Mouse (Mus musculus) lung, embryonic 16.5 days (tissue): ENCODE measurements around the gene Aldh3b1. TPM values are rescaled to one million over a fixed set of nuclear protein-coding genes. Genes with fewer than 3 reads are reported as not detected.
A peak's percentile ranks its signal among the peaks of the same experiment; 100 is the strongest.

Experiments used
- ATAC-seq: fragments of 200-750 bp; cut with Nextera tagmentation; 2 replicates; pipeline ENCODE4 v1.8.0; 2017; ENCODE audit warnings: low read depth, mild to moderate bottlenecking, moderate library complexity
- H3K27ac ChIP-seq: fragments of 300-500 bp; sonication (generic); 2 replicates; pipeline ENCODE4 v1.5.1; 2014; ENCODE audit warnings: mild to moderate bottlenecking, control low read depth, low read length
- H3K27me3 ChIP-seq: fragments of 300-500 bp; sonication (generic); 2 replicates; pipeline ENCODE4 v1.6.1; 2014; ENCODE audit warnings: low read depth, low read length, mixed read lengths; ENCODE audit not compliant: control insufficient read depth, insufficient read depth
- H3K36me3 ChIP-seq: fragments of 300-500 bp; sonication (generic); 2 replicates; pipeline ENCODE4 v1.6.1; 2014; ENCODE audit warnings: low read length; ENCODE audit not compliant: control insufficient read depth, insufficient read depth
- H3K4me1 ChIP-seq: fragments of 300-500 bp; sonication (generic); replicated peaks from 2 replicates; pipeline ENCODE4 v1.6.1; 2014; ENCODE audit warnings: low read length, mixed read lengths; ENCODE audit not compliant: control insufficient read depth, insufficient read depth
- H3K4me2 ChIP-seq: fragments of 300-500 bp; sonication (generic); 2 replicates; pipeline ENCODE4 v1.6.1; 2014; ENCODE audit warnings: low read depth, low read length, control low read depth
- H3K4me3 ChIP-seq: fragments of 300-500 bp; sonication (generic); 2 replicates; pipeline ENCODE4 v1.5.1; 2014; ENCODE audit warnings: mild to moderate bottlenecking, low read length, control low read depth
- H3K9ac ChIP-seq: fragments of 300-500 bp; sonication (generic); 2 replicates; pipeline ENCODE4 v1.6.1; 2014; ENCODE audit warnings: low read length, control low read depth
- H3K9me3 ChIP-seq: fragments of 300-500 bp; sonication (generic); 2 replicates; pipeline ENCODE4 v1.6.1; 2016; ENCODE audit warnings: low read length; ENCODE audit not compliant: control insufficient read depth
- WGBS: fragments of 180-500 bp; shearing (Covaris S2); extraction: QIAGEN DNeasy Blood & Tissue Kit; methylation state at CpG from one replicate; pipeline ENCODE4 v1.1.7; 2014; 5-methylcytosine and 5-hydroxymethylcytosine counted together
- polyA plus RNA-seq: library from polyadenylated mRNA; unstranded; fragments of >200 nt; fragmentation: Nextera tagmentation; extraction: Ambion mirVana; gene quantifications from 2 replicates; pipeline ENCODE4 v1.2.1, GENCODE M21; 2015

The Aldh3b1 gene
- polyA plus RNA-seq, 1 experiment from 2014 or later, result 5.9 TPM

DNA sequence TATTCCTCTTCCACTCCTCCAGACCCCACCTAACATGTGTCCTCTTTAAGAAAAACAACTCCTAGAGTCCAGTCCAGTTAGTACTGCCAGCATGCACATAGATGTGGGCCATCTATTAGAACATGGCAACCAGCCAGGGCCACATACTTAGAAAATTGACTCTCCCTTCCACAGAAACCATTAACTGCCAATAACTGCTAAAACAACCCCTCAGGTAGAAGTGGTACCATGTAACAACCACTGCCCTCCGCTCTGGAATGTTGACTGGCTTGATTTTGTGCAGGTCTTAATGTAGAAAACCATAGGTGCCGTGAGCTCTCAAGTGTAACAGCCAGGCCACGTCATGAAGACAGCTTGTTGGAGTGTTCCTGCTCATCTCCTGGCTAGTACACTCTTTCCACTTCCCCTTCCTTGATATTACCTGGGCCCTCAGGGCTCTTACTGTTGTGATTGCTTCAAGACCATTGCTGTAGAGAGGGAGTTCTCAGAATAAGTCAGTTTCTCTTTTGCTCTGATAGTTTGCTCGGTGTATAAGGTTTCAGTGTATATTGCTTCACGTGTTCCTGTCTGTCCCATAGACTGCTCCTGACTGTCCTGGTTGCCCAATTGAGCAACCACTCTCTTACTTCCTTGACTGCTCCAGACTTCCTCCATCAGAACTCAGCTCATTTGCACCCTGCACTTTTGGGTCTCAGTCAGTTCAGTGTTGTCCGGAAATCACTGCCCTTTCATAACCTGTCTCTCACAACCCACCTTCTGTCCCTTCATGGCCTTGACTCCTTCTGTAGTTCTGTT, 49.4 kb downstream of the Aldh3b1 start:
- Histone ChIP-seq H3K4me2 (0 out of 2 replicates have a peak overlapping the region, but pooled peaks have one; percentile 13), H3K4me3 (no peak overlapping the region), H3K9me3 (no peaks in the 10 kb centered on the region), H3K4me1 (peaks cover 36% of the 10 kb centered on the region), H3K27ac (peak overlapping the region; percentile 81), H3K27me3 (no peaks in the 10 kb centered on the region), H3K9ac (no peak overlapping the region), H3K36me3 (no peaks in the 10 kb centered on the region)
- 61% methylated on average over 6 of the region's 6 CpGs for WGBS
- peak; percentile 72 for ATAC-seq

DNA sequence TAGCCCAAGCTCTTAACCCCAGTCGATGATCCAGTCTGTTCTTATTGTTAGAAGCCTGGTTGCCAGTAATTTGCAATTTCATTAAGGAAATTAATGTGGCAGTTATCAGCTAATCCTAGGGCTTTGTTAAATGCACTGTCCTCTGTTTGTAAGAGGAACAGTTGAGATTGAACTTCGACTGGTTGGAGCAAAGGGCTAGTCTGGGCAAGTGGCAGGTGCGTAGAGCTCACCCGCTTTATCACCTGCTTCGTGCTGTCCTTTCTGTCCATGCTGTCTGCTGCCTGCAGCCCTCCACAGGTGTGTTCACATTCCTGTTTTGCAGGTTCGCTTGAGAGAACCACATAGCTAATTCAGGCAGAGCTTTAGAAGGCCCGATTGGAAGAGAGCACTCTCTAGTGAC, 54.6 kb downstream of the Aldh3b1 start:
- no peak for ATAC-seq
- no peak overlapping the region for H3K4me3 ChIP-seq
- H3K27ac ChIP-seq, result no peak overlapping the region

DNA sequence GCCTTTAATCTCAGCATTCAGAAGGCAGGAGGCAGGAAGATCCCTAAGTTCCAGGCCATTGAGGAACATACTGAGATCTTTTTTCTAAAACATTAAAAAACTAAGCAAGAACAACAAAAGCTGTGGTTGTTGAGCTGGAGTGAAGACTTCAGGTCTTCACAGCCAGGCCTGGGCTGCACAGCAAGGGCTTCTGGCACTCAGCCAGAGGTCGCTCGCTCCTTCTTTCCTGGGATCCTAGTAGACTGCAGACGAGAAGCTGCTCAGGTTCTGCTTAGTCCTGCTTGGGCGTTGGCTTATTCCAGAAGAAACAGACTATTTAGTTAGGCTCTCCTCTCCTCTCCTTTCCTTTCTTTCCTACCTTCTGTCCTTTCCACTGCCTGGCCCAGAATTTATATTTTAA, 57.2 kb downstream of the Aldh3b1 start:
- peaks cover 4% of the 10 kb centered on the region for H3K4me1 ChIP-seq
- H3K27ac ChIP-seq, result no peak overlapping the region
- H3K9me3 ChIP-seq, result no peaks in the 10 kb centered on the region
- WGBS, result 54% methylated on average over 4 of the region's 4 CpGs
- no peaks in the 10 kb centered on the region for H3K27me3 ChIP-seq
- ATAC-seq, result no peak; the same call in 1 of the 2 replicates
- no peak overlapping the region for H3K4me2 ChIP-seq
- H3K36me3 ChIP-seq, result no peaks in the 10 kb centered on the region
- no peak overlapping the region for H3K9ac ChIP-seq
- no peak overlapping the region for H3K4me3 ChIP-seq

More for the DNA sequence above, 54.6 kb downstream of the Aldh3b1 start:
- Histone ChIP-seq H3K36me3 (no peaks in the 10 kb centered on the region), H3K27me3 (no peaks in the 10 kb centered on the region), H3K4me1 (peaks cover 9% of the 10 kb centered on the region), H3K9ac (no peak overlapping the region), H3K9me3 (no peaks in the 10 kb centered on the region), H3K4me2 (no peak overlapping the region)
- 67% methylated on average over 7 of the region's 7 CpGs for WGBS

DNA sequence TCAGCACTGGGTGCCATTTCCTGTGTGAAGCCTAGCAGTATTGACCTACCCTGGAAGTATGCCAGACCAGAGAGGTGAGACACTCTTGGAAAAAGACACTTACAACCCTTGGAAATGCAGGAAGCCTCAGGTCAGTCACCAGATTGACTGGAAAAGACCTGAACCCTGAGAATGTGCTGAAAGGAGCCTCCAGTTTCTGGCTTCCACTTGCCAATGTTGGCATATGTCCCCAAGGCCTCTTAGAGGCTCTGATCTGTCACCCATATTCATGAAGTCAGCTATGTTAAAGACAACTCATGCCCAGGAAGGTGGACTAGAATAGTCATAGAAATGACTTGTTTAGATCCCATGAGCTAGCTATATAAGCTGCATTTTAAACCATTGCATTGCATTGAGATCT, 58.1 kb downstream of the Aldh3b1 start:
- no peaks in the 10 kb centered on the region for H3K9me3 ChIP-seq
- H3K4me3 ChIP-seq, result no peak overlapping the region
- no peak for ATAC-seq
- H3K27me3 ChIP-seq, result no peaks in the 10 kb centered on the region
- no peak overlapping the region for H3K4me2 ChIP-seq
- no peak overlapping the region for H3K9ac ChIP-seq
- H3K27ac ChIP-seq, result no peak overlapping the region
- peaks cover 4% of the 10 kb centered on the region for H3K4me1 ChIP-seq
- 0 out of 2 replicates have a peak, but pooled peaks cover 2% of the 10 kb centered on the region for H3K36me3 ChIP-seq

DNA sequence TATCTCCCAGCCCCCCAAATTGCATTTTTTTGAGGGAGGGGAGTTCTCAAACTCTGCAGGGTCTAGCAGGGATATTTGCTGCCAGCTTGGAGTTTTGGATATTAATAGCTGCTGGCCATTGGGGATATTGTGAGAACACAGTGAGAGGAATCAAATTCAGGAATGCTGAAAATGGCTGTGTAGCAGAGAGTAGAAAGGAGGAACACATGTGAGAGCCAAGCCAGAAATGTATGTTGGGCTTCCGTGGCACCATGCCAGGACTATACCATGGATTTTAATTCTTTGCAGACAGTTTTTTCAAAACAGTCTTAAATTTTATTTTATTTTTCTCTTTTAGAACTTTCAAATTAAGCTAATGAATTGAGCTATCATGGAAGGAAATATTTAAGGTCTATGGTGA, 61.3 kb downstream of the Aldh3b1 start:
- Histone ChIP-seq H3K27ac (no peak overlapping the region), H3K4me3 (no peak overlapping the region), H3K36me3 (peaks cover 13% of the 10 kb centered on the region), H3K27me3 (no peaks in the 10 kb centered on the region), H3K9ac (no peak overlapping the region), H3K4me1 (peaks cover 4% of the 10 kb centered on the region; the same call in 1 of the 2 replicates), H3K9me3 (peaks cover 2% of the 10 kb centered on the region; the same call in 1 of the 2 replicates), H3K4me2 (no peak overlapping the region)
- no peak for ATAC-seq
- WGBS, result 53% methylated on average over 1 of the region's 1 CpGs

DNA sequence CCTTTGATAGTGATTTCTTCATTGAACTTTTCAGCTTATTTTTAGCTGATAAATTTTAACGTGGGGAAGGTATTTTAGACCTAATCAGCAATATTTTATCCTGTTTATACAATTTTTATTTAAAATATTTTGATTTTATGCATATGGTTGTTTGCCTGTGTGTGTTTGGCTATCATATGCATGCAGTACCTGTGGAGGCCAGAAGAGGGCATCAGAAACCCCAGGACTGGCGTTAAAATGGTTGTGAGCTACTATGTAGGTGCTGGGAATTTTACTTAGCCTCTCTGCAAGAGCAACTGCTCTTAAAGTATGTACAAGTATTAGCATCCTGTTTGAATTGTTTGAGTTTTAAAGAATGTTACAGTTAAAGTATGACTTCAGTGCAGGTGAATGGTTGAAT, 64.6 kb downstream of the Aldh3b1 start:
- whole genome bisulfite sequencing, result 82% methylated on average over 2 of the region's 2 CpGs
- Histone ChIP-seq H3K36me3 (peaks cover 13% of the 10 kb centered on the region), H3K4me2 (no peak overlapping the region), H3K9ac (no peak overlapping the region), H3K27me3 (no peaks in the 10 kb centered on the region), H3K4me1 (no peaks in the 10 kb centered on the region; the same call in 1 of the 2 replicates), H3K4me3 (no peak overlapping the region), H3K9me3 (peaks cover 2% of the 10 kb centered on the region; the same call in 1 of the 2 replicates), H3K27ac (no peak overlapping the region)
- no peak for ATAC-seq

Other genes starting within 250 kb of the Aldh3b1 start
- 7.4 and 7.8 TPM in 2 replicates for gene Lrp5, start 243.2 kb downstream of the Aldh3b1 start, polyA plus RNA-seq
- gene 1810055G02Rik, start 221.5 kb downstream of the Aldh3b1 start, polyA plus RNA-seq, result 28.3 and 32.4 TPM in 2 replicates
- gene Kmt5b, start 162.4 kb downstream of the Aldh3b1 start, polyA plus RNA-seq, result 28.1 and 29.5 TPM in 2 replicates
- 56.8 and 60.0 TPM in 2 replicates for gene Chka, start 78.0 kb downstream of the Aldh3b1 start, polyA plus RNA-seq
- gene Tcirg1, start 22.7 kb downstream of the Aldh3b1 start, polyA plus RNA-seq, result 56.8 and 60.5 TPM in 2 replicates
- 285 and 290 TPM in 2 replicates for gene Ndufs8, start 17.0 kb downstream of the Aldh3b1 start, polyA plus RNA-seq
- 21.7 and 21.9 TPM in 2 replicates for gene Unc93b1, start 5.4 kb upstream of the Aldh3b1 start, polyA plus RNA-seq
- 0.18 and 0.24 TPM in 2 replicates for gene Aldh3b3, start 28.8 kb upstream of the Aldh3b1 start, polyA plus RNA-seq
- 1.8 and 2.0 TPM in 2 replicates for gene Aldh3b2, start 42.5 kb upstream of the Aldh3b1 start, polyA plus RNA-seq
- gene Acy3, start 56.8 kb upstream of the Aldh3b1 start, polyA plus RNA-seq, result 11.9 and 13.3 TPM in 2 replicates
- gene Tbx10, start 62.9 kb upstream of the Aldh3b1 start, polyA plus RNA-seq, result 0.11 TPM in 1 of 2 replicates, not detected in the other
- gene Nudt8, start 70.8 kb upstream of the Aldh3b1 start, polyA plus RNA-seq, result 21.8 and 22.0 TPM in 2 replicates
- gene Gm49405, start 70.8 kb upstream of the Aldh3b1 start, polyA plus RNA-seq, result 2.4 and 2.5 TPM in 2 replicates
- gene Doc2g, start 73.5 kb upstream of the Aldh3b1 start, polyA plus RNA-seq, result 3.8 and 3.9 TPM in 2 replicates
- 177 and 184 TPM in 2 replicates for gene Ndufv1, start 83.0 kb upstream of the Aldh3b1 start, polyA plus RNA-seq
- 432 and 433 TPM in 2 replicates for gene Gstp1, start 108.2 kb upstream of the Aldh3b1 start, polyA plus RNA-seq
- gene Gstp2, start 116.2 kb upstream of the Aldh3b1 start, polyA plus RNA-seq, result 3.5 and 5.0 TPM in 2 replicates
- 0.85 and 1.9 TPM in 2 replicates for gene Gstp3, start 129.8 kb upstream of the Aldh3b1 start, polyA plus RNA-seq
- gene Cabp2, start 151.8 kb upstream of the Aldh3b1 start, polyA plus RNA-seq, result not detected in 2 replicates
- 111 and 128 TPM in 2 replicates for gene Cdk2ap2, start 167.4 kb upstream of the Aldh3b1 start, polyA plus RNA-seq
- gene Pitpnm1, start 170.2 kb upstream of the Aldh3b1 start, polyA plus RNA-seq, result 12.6 and 14.4 TPM in 2 replicates
- 102 TPM in 2 replicates for gene Aip, start 196.1 kb upstream of the Aldh3b1 start, polyA plus RNA-seq
- gene Gpr152, start 210.0 kb upstream of the Aldh3b1 start, polyA plus RNA-seq, result not detected in 2 replicates
- 0.16 TPM in 1 of 2 replicates, not detected in the other for gene Cabp4, start 214.2 kb upstream of the Aldh3b1 start, polyA plus RNA-seq
- 174 and 184 TPM in 2 replicates for gene Coro1b, start 218.8 kb upstream of the Aldh3b1 start, polyA plus RNA-seq
- 4.6 and 14.2 TPM in 2 replicates for gene Ptprcap, start 223.8 kb upstream of the Aldh3b1 start, polyA plus RNA-seq
- gene Rps6kb2, start 233.5 kb upstream of the Aldh3b1 start, polyA plus RNA-seq, result 51.6 and 52.7 TPM in 2 replicates
- 2.5 and 3.2 TPM in 2 replicates for gene Carns1, start 245.7 kb upstream of the Aldh3b1 start, polyA plus RNA-seq